Comparison of ENCODE assay signal across 8 mouse cellular contexts in genomic region chr12:72085024-72085328, GRCm38 (mm10). TPM values are rescaled to one million over a fixed set of nuclear protein-coding genes. Genes with fewer than 3 reads are reported as not detected.
DNase-seq lines count a peak whose midpoint lies in the region; ATAC-seq and TF ChIP-seq lines count a peak whose summit lies in the region.

No protein-coding gene starts in this region.

- peaks cover 2% of the 10 kb centered on the region for H3K36me3 ChIP-seq in heart, embryonic 16.5 days (ENCODE audit: control insufficient read depth, insufficient read depth)
- H3K36me3 ChIP-seq in hindbrain, embryonic 15.5 days, result peaks cover 2% of the 10 kb centered on the region; the same call in 1 of the 2 replicates
- 0 out of 2 replicates have a peak, but pooled peaks cover 2% of the 10 kb centered on the region for H3K36me3 ChIP-seq in midbrain, embryonic 13.5 days

- H3K9ac ChIP-seq in heart, embryonic 16.5 days (ENCODE audit: low read length), result peak overlapping the region; percentile 84
- H3K9ac ChIP-seq in hindbrain, embryonic 15.5 days, result peak overlapping the region; percentile 53
- peak overlapping the region; percentile 65 for H3K9ac ChIP-seq in midbrain, embryonic 13.5 days (replicated peaks)

- peak overlapping the region; percentile 94 for H3K4me2 ChIP-seq in heart, embryonic 16.5 days (ENCODE audit: low read depth, low read length)
- H3K4me2 ChIP-seq in hindbrain, embryonic 15.5 days, result peak overlapping the region; percentile 79
- peak overlapping the region; percentile 77 for H3K4me2 ChIP-seq in midbrain, embryonic 13.5 days (replicated peaks)

- no peak for TF ChIP-seq CTCF in bone marrow, adult 2 months (IDR thresholded peaks at IDR 0.05; ENCODE audit: control insufficient read depth, insufficient read depth, low read length)

- no peaks in the 10 kb centered on the region for H3K27me3 ChIP-seq in heart, embryonic 16.5 days (ENCODE audit: control insufficient read depth, insufficient read depth, low read length)
- no peaks in the 10 kb centered on the region for H3K27me3 ChIP-seq in hindbrain, embryonic 15.5 days
- H3K27me3 ChIP-seq in midbrain, embryonic 13.5 days, result no peaks in the 10 kb centered on the region

- TF ChIP-seq POLR2A in bone marrow, adult 2 months (IDR thresholded peaks at IDR 0.05; ENCODE audit: borderline replicate concordance, control insufficient read depth, low read depth, low read length), result no peak

- H3K9me3 ChIP-seq in heart, embryonic 16.5 days (replicated peaks; ENCODE audit: control insufficient read depth, low read length), result no peaks in the 10 kb centered on the region
- H3K9me3 ChIP-seq in hindbrain, embryonic 15.5 days, result no peaks in the 10 kb centered on the region
- H3K9me3 ChIP-seq in midbrain, embryonic 13.5 days, result no peaks in the 10 kb centered on the region

- H3K4me1 ChIP-seq in heart, embryonic 16.5 days (ENCODE audit: control insufficient read depth, insufficient read depth, low read length), result peaks cover 13% of the 10 kb centered on the region
- no peaks in the 10 kb centered on the region; the same call in 1 of the 2 replicates for H3K4me1 ChIP-seq in bone marrow, adult 2 months (ENCODE audit: control insufficient read depth, insufficient read depth, low read length)
- H3K4me1 ChIP-seq in hindbrain, embryonic 15.5 days (replicated peaks), result peaks cover 40% of the 10 kb centered on the region
- H3K4me1 ChIP-seq in midbrain, embryonic 13.5 days (replicated peaks), result peaks cover 49% of the 10 kb centered on the region

- H3K27ac ChIP-seq in heart, embryonic 16.5 days (ENCODE audit: low read length), result peak overlapping the region; percentile 79
- peak overlapping the region; percentile 20; the same call in 1 of the 2 replicates for H3K27ac ChIP-seq in bone marrow, adult 2 months (ENCODE audit: control insufficient read depth, insufficient read depth, low read depth, low read length, poor library complexity)
- peak overlapping the region; percentile 97 for H3K27ac ChIP-seq in hindbrain, embryonic 15.5 days (replicated peaks)
- H3K27ac ChIP-seq in midbrain, embryonic 13.5 days, result peak overlapping the region; percentile 94

- peak; percentile 25 for ATAC-seq in heart, embryonic 16.5 days (replicated peaks; ENCODE audit: extremely low read depth, insufficient read depth, low FRiP score)
- ATAC-seq in hindbrain, embryonic 15.5 days (ENCODE audit: low FRiP score, low read depth), result no peak; the same call in 1 of the 2 replicates
- ATAC-seq in midbrain, embryonic 13.5 days, result no peak; the same call in 1 of the 2 replicates

- DNase-seq in heart, postnatal 4 days, result no peak
- no peak for DNase-seq in thymus, postnatal 36 days
- DNase-seq in adrenal gland, postnatal 25 days, result no peak
- no peak for DNase-seq in right cerebral cortex, postnatal 10 days (ENCODE audit: low spot score in 2 of 2)

- H3K4me3 ChIP-seq in heart, embryonic 16.5 days (ENCODE audit: low read length), result peak overlapping the region; percentile 75
- H3K4me3 ChIP-seq in bone marrow, adult 2 months (replicated peaks; ENCODE audit: control insufficient read depth, low read depth, low read length), result peak overlapping the region; percentile 77
- peak overlapping the region; percentile 76 for H3K4me3 ChIP-seq in hindbrain, embryonic 15.5 days
- H3K4me3 ChIP-seq in midbrain, embryonic 13.5 days (replicated peaks), result peak overlapping the region; percentile 66

- WGBS in heart, embryonic 16.5 days, result under 1% methylated on average over 31 of the region's 31 CpGs
- WGBS in bone marrow, adult 2 months, result under 1% methylated on average over 31 of the region's 31 CpGs
- WGBS in hindbrain, embryonic 15.5 days, result under 1% methylated on average over 31 of the region's 31 CpGs
- under 1% methylated on average over 31 of the region's 31 CpGs for WGBS in midbrain, embryonic 13.5 days

RNA-seq across cellular contexts. Expression of gene L3hypdh, which starts 0.3 kb away (rescaled TPM):
- 19.6 and 21.4 TPM in 2 replicates for polyA plus RNA-seq in heart, embryonic 16.5 days (2015; fragmentation: Nextera tagmentation; extraction: Ambion mirVana)
- total RNA-seq in heart, postnatal 4 days (2021), result 10 to 100 TPM; 12.2 to 13.7 TPM
- polyA plus RNA-seq in bone marrow, adult 2 months (2011; ENCODE audit: insufficient read depth, insufficient read length, low replicate concordance, missing spikeins), result 0.50 and 1.6 TPM in 2 replicates
- 11.7 and 12.7 TPM in 2 replicates for polyA plus RNA-seq in hindbrain, embryonic 15.5 days (2015; fragmentation: Nextera tagmentation; extraction: Ambion mirVana)
- 8.5 and 10.6 TPM in 2 replicates for polyA plus RNA-seq in midbrain, embryonic 13.5 days (2015; fragmentation: Nextera tagmentation; extraction: Ambion mirVana)
- total RNA-seq in adrenal gland, postnatal 25 days (2021), result 20.2 and 25.5 TPM in 2 replicates

RNA-seq across cellular contexts. Expression of gene Jkamp, which starts 0.4 kb away (rescaled TPM):
- polyA plus RNA-seq in heart, embryonic 16.5 days (2015; fragmentation: Nextera tagmentation; extraction: Ambion mirVana), result 75.3 and 77.9 TPM in 2 replicates
- 10 to 100 TPM; 33.2 to 36.1 TPM for total RNA-seq in heart, postnatal 4 days (2021)
- polyA plus RNA-seq in bone marrow, adult 2 months (2011; ENCODE audit: insufficient read depth, insufficient read length, low replicate concordance, missing spikeins), result 9.1 and 12.3 TPM in 2 replicates
- 122 and 127 TPM in 2 replicates for polyA plus RNA-seq in hindbrain, embryonic 15.5 days (2015; fragmentation: Nextera tagmentation; extraction: Ambion mirVana)
- polyA plus RNA-seq in midbrain, embryonic 13.5 days (2015; fragmentation: Nextera tagmentation; extraction: Ambion mirVana), result 129 and 136 TPM in 2 replicates
- 56.6 and 61.6 TPM in 2 replicates for total RNA-seq in adrenal gland, postnatal 25 days (2021)

RNA-seq across cellular contexts. Expression of gene Gpr135, which starts 14.1 kb away (rescaled TPM):
- 0.42 and 0.53 TPM in 2 replicates for polyA plus RNA-seq in heart, embryonic 16.5 days (2015; fragmentation: Nextera tagmentation; extraction: Ambion mirVana)
- total RNA-seq in heart, postnatal 4 days (2021), result under 1 TPM; 0.59 to 0.67 TPM
- polyA plus RNA-seq in bone marrow, adult 2 months (2011; ENCODE audit: insufficient read depth, insufficient read length, low replicate concordance, missing spikeins), result 0.50 TPM in 1 of 2 replicates, not detected in the other
- polyA plus RNA-seq in hindbrain, embryonic 15.5 days (2015; fragmentation: Nextera tagmentation; extraction: Ambion mirVana), result 6.7 and 8.4 TPM in 2 replicates
- polyA plus RNA-seq in midbrain, embryonic 13.5 days (2015; fragmentation: Nextera tagmentation; extraction: Ambion mirVana), result 2.5 and 2.6 TPM in 2 replicates
- total RNA-seq in adrenal gland, postnatal 25 days (2021), result 2.5 and 3.0 TPM in 2 replicates

Comparison
In these comparisons a context has a peak if more than half of its experiments do, and no peak if none do; other contexts are left out.
1. H3K27ac ChIP-seq: peak in every context shown above with its lines; median percentile 97 in hindbrain, embryonic 15.5 days; 94 in midbrain, embryonic 13.5 days; 79 in heart, embryonic 16.5 days; 20 in bone marrow, adult 2 months.